Mouse (Mus musculus) duodenum, adult 2 months (tissue): ENCODE data around the gene Rab17. TPM values are rescaled to one million over a fixed set of nuclear protein-coding genes. Genes with fewer than 3 reads are reported as not detected.

Source experiments
- polyA plus RNA-seq: library from polyadenylated mRNA; depleted of rRNA; stranded (reverse); fragments of >200 nt; gene quantifications from 2 replicates; pipeline ENCODE4 v1.2.3, GENCODE M21; 2012; ENCODE audit warnings: low replicate concordance; rRNA removed

Rab17 gene
- 15.7 and 37.3 TPM in 2 replicates for polyA plus RNA-seq

DNA sequence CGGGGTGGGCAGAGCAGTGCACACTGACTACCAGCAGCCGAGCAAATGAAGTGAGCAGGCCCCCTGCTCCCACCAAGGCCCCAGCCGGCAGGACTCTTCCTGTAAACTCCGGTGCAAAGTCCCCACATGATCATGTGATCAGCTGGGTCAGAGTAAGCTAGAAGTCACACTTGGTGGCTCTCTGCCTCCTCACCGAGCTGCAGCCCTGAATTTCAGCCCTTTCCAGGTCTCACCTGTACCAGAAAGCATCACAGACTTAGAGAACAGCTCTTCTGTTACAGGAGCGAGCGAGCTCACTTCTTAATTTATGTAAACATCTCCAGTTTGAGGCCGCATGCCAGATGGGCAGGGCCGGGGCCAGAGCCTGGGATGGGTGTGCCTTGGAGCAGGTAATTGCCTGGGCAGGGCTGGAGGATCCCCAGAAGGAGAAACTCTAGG lies at the start of gene Rab17:
Gene Rab17, minus strand, starts transcription at position 315 of the 438 bp plus-strand sequence.

DNA sequence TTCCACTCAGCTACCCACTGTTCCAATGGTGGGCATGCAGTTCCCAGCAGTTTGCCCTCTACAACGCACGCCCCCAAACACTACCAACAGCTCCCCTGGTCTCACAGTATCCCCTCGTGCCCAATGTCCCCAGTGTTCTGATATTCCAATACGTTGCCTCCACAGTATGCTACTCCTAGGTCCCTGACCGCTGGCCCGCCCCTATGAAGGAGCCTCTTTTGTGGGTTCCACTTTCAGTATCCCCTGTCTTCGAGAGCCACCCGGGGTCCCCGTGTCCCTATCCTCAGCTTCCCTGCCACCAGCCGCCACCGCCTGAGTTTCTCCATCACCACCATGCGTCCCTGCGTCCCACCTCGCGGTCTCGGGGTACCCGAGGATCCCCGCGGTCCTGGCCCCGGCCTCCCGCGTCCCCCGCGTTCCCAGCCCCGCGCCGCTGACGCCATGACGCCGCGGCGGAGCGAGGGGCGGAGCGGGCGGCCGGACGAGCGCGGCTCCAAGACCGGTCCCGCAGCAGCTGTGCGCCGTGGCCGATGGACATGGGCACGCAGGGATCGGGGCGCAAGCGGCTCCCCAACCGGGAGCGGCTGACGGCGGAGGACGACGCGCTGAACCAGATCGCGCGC lies 28.9 kb upstream of the Rab17 start, which contains the start of gene Lrrfip1:
Gene Lrrfip1, plus strand, starts transcription at position 470 of the 623 bp plus-strand sequence.

DNA sequence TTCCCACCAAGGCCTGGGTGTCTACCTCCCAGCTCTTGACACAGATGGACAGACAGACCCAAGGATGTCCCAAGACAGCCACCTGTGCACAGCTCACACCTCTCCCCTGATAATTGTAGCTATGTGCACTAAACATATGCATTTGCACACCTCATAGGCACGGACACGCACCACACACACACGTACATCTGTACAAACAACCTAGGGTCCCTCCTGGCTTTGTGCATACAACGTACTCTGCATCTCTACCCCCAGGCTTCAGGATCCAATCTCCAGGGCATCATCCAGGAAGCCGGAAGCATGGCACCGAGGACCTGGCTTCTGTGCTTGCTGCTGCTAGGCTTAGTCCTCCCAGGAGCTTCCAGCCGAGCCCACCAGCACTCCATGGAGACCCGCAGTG lies 16.7 kb downstream of the Rab17 start, which contains the start of gene Prlh:
Gene Prlh, plus strand, starts transcription at position 301 of the 400 bp plus-strand sequence.

DNA sequence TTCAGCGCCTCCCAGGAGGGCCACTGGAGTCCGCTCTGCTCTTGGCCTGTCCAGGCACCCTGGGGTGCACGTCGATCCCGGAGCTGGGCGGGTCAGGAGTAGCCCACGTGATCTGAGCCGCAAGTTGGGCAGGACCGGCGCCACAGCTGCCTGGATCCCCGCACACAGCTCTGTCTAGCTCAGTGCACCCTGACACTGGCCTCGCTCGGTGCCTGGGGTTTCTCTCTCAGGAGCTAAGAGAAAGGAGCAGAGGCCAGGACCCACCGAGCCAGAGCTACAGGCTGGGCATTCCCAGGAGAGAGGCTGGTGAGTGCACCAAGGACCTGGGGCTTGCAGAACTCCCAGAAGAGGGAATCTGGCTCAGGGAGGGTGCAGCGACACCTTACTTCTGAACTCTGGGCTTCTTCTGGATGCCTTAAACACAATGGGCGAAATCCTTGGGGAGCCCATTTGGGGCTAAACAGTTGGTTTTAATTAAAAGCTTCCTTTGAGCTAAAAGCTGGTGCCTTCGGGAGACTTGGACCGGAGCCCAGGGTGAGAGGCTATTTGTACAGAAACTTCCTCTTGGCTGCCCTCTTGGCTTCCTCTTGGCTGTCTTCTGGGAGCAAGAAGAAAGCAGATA lies 54.4 kb downstream of the Rab17 start, which contains the start of gene Mlph:
Gene Mlph, plus strand, starts transcription at position 138 of the 622 bp plus-strand sequence.

Other genes with a start within 250 kb of the Rab17 start
- gene Col6a3, start 125.7 kb downstream of the Rab17 start, polyA plus RNA-seq: 10.7 and 17.0 TPM in 2 replicates
- 10.7 and 24.0 TPM in 2 replicates for gene Mlph, start 54.6 kb downstream of the Rab17 start, polyA plus RNA-seq
- gene Prlh, start 16.6 kb downstream of the Rab17 start, polyA plus RNA-seq: not detected in 2 replicates
- 5.8 and 6.2 TPM in 2 replicates for gene Lrrfip1, start 29.1 kb upstream of the Rab17 start, polyA plus RNA-seq
- gene Rbm44, start 175.4 kb upstream of the Rab17 start, polyA plus RNA-seq: not detected in 2 replicates
- gene Ramp1, start 210.2 kb upstream of the Rab17 start, polyA plus RNA-seq: 18.5 and 19.7 TPM in 2 replicates